Mouse (Mus musculus) forebrain, embryonic 10.5 days (tissue): ENCODE measurements around the gene Sepsecs. TPM values are rescaled to one million over a fixed set of nuclear protein-coding genes. Genes with fewer than 3 reads are reported as not detected.
A peak's percentile ranks its signal among the peaks of the same experiment; 100 is the strongest.
"Not testable (repeated sequence)": the region's sequence is repeated elsewhere in the genome, so short reads cannot be mapped to it uniquely, and the experiment has no call there.

Source experiments
- DNase-seq: peaks from one replicate; pipeline ENCODE4 v3.0.0-alpha.2; 2017; ENCODE audit warnings: low spot score; ENCODE audit errors: extremely low spot score
- H3K27ac ChIP-seq: fragments of 300-500 bp; sonication (generic); 2 replicates; pipeline ENCODE4 v1.5.1; 2016; ENCODE audit warnings: mild to moderate bottlenecking
- H3K27me3 ChIP-seq: fragments of 300-500 bp; sonication (generic); 2 replicates; pipeline ENCODE4 v1.6.1; 2016; ENCODE audit warnings: mild to moderate bottlenecking; ENCODE audit not compliant: poor library complexity, severe bottlenecking
- H3K36me3 ChIP-seq: fragments of 300-500 bp; sonication (generic); replicated peaks from 2 replicates; pipeline ENCODE4 v1.6.1; 2016; ENCODE audit warnings: mild to moderate bottlenecking, moderate library complexity
- H3K4me1 ChIP-seq: fragments of 300-500 bp; sonication (generic); 2 replicates; pipeline ENCODE4 v1.6.1; 2016
- H3K4me3 ChIP-seq: fragments of 300-500 bp; sonication (generic); 2 replicates; pipeline ENCODE4 v1.5.1; 2016; ENCODE audit warnings: mild to moderate bottlenecking, moderate library complexity
- H3K9me3 ChIP-seq: fragments of 300-500 bp; sonication (generic); 2 replicates; pipeline ENCODE4 v1.6.1; 2016; ENCODE audit warnings: mild to moderate bottlenecking, moderate library complexity
- WGBS: fragments of 180-500 bp; shearing (Covaris S2); methylation state at CpG from one replicate; pipeline ENCODE4 v1.1.7; 2016; 5-methylcytosine and 5-hydroxymethylcytosine counted together
- polyA plus RNA-seq: library from polyadenylated mRNA; unstranded; fragments of >200 nt; fragmentation: Nextera tagmentation; extraction: Ambion mirVana; gene quantifications from 2 replicates; pipeline ENCODE4 v1.2.1, GENCODE M21; 2016

The Sepsecs gene
- 8.2 and 8.7 TPM in 2 replicates for polyA plus RNA-seq

DNA sequence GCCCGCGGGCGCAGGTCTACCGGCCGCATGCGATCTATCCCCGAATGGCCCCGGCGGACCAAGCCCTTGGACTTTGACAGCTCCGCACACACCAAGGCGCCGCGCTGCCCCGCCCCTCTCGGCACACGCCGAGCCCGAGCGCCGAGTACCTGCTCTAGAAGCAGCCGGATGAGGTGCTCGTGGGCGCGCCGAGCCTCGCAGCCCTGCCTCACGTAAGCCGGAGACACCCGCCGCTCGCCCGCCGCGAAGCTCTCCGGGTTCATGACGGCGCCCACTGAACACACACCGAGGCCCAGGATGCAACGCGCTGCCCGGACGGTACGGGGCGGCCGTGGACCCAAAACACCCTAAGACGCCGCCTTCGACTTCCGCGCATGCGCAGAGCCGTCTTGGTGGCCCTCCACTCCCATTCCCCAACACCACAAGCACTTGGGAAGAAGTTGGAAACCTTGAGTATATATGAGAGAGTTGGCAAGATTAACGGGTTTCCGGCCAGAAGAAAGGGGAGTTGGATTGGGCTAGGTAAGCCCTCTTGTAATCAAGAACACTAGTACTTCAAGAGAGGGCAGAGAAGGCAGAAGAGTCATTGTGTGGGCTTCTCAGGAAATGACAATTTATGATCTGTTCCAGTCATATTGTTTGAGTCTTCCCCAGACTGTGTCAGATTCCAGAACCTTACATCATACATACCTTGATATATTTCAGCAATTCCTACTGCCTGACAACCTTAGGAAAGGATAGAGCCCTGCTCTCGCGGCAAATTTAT is at the start of gene Sepsecs:
Sepsecs (minus strand) TSS at position 283 of the 766 bp plus-strand sequence.
- Histone ChIP-seq H3K4me1 (peaks cover 31% of the 10 kb centered on the region), H3K27me3 (peaks cover 4% of the 10 kb centered on the region; the same call in 1 of the 2 replicates), H3K36me3 (peaks cover 5% of the 10 kb centered on the region; the same call in 1 of the 2 replicates), H3K27ac (peak within 1 kb of the TSS; percentile 85), H3K9me3 (no peaks in the 10 kb centered on the region), H3K4me3 (peak within 1 kb of the TSS; percentile 84)
- 4% methylated on average over 56 of the region's 56 CpGs for WGBS
- peak; percentile 88 for DNase-seq

DNA sequence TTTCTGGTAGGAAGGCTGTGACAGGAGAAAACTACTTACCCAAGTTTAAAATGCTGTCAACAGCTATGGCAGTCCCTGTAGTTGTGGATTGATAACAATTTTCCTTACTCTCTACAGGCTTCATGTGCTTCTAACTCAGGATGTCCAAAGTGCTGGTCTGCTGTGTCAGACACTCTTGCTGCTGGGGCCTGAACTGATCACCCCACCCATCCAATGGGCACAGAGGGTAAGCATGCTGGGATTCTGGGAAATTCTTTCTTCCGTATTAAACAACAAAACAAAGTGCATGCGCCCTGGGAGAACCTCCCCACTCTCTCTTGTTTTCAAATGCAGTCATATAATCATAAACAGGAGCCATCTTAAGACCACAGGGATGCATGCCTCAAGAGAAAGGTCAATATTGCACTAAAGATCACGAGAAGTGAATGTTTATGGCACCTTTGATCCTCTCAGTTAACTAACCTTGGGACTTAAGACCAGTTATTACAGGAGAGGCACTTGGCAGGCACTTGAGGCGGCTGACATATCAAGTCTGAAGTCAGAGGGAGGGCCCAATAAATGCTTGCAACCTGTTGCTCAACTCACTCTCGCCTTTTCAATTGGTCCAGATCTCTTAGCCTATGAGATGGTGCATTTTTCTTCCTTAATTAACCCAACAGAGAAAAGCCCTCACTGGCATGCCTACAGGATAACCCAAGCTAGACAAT is 47.4 kb upstream of the Sepsecs start:
- DNase-seq = no peak
- H3K4me1 ChIP-seq = no peaks in the 10 kb centered on the region

DNA sequence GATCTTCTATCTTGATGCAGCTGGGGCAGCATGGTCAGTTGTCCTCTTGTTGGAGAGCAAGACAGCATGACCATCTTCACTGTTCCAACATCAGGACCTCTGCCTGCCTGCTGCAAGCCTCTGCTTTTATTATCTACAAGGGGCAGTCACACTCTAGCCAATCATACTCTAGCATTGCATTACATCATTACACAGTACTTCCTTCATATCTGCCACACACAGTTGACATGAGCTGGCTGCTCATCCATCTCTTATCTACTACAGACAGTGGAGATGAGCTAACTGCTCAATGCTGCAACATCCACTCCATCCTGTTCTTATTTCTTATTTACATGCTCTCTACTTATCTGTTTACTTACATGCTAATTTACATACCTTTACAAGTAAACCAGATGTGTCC is 43.2 kb upstream of the Sepsecs start:
- no peak overlapping the region for H3K4me3 ChIP-seq

More for the DNA sequence above, 47.4 kb upstream of the Sepsecs start:
- no peaks in the 10 kb centered on the region for H3K9me3 ChIP-seq
- no peak overlapping the region for H3K27ac ChIP-seq
- H3K36me3 ChIP-seq = no peaks in the 10 kb centered on the region
- no peaks in the 10 kb centered on the region for H3K27me3 ChIP-seq
- WGBS = 87% methylated on average over 5 of the region's 5 CpGs
- H3K4me3 ChIP-seq = no peak overlapping the region

DNA sequence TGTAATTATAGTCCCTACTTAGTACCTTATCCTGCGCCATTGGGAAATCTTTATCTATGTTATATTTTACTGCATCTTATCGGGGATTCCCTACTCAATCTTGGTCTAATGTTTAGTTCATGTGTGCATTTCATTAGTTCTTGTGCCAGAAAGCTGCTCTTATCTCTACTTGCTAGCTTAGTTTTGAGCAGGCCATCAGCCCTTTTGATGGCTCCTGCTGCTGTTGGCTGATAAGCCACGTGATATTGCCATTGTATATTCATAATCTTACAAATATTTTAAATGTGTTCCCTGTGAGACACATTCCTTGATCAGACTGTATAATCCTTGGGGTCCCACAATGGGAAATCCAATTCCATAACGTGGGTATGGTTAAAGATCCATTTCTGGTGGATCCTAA is 35.1 kb upstream of the Sepsecs start:
- WGBS = 82% methylated on average over 4 of the region's 4 CpGs
- Histone ChIP-seq H3K9me3 (no peaks in the 10 kb centered on the region), H3K36me3 (no peaks in the 10 kb centered on the region), H3K4me3 (no peak overlapping the region), H3K27me3 (no peaks in the 10 kb centered on the region), H3K27ac (no peak overlapping the region), H3K4me1 (no peaks in the 10 kb centered on the region)
- no peak for DNase-seq

More for the DNA sequence above, 43.2 kb upstream of the Sepsecs start:
- Histone ChIP-seq H3K27me3 (no peaks in the 10 kb centered on the region), H3K36me3 (no peaks in the 10 kb centered on the region), H3K9me3 (no peaks in the 10 kb centered on the region), H3K4me1 (no peaks in the 10 kb centered on the region), H3K27ac (no peak overlapping the region)
- DNase-seq = no peak

DNA sequence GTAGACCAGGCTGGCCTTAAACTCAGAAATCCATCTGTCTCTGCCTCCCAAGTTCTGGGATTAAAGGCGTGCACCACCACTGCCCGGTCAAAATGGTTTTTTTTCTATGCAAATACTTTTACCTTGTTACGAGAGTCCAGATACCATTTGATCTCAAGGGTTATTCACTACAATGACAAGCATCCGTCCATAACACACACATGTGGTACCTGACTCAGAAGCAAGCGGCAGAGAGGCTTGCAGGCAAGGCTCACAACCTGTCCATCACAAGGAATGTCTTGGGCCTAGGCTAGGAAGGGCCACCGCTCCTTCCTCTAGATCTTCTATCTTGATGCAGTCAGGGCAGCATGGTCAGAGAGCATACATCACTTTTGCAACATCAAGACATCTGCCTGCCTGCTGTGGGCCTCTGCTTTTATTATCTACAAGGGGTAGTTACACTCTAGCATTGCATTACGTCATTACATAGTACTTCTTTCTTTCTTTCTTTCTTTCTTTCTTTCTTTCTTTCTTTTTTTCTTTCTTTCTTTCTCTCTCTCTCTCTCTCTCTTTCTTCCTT is 28.5 kb upstream of the Sepsecs start:
- H3K9me3 ChIP-seq, H3K27ac ChIP-seq, H3K4me3 ChIP-seq, DNase-seq, H3K27me3 ChIP-seq, H3K36me3 ChIP-seq, H3K4me1 ChIP-seq: not testable (repeated sequence)
- 89% methylated on average over 7 of the region's 7 CpGs for WGBS

DNA sequence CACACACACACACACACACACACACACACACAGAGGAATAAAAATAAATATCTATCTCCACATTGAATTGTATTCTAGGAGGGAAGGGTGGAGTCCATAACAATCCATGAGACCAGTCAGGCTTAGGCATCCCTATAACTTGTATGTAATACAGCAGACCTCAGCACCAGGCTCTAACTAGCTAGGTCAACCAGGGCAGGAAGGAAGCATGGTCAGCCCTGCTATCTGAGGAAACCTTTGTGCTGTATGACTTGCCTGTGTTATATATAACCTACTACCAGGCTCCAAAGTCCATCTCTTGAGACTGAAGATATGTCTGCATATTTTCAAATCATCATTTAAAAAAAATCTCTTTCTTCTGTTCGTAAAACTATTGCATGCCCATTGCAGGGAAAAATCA is 27.8 kb upstream of the Sepsecs start:
- no peaks in the 10 kb centered on the region for H3K27me3 ChIP-seq
- 94% methylated on average over 1 of the region's 1 CpGs for WGBS
- no peaks in the 10 kb centered on the region for H3K36me3 ChIP-seq
- no peak for DNase-seq
- no peaks in the 10 kb centered on the region for H3K4me1 ChIP-seq
- H3K9me3 ChIP-seq = no peaks in the 10 kb centered on the region
- H3K4me3 ChIP-seq = no peak overlapping the region
- H3K27ac ChIP-seq = no peak overlapping the region

DNA sequence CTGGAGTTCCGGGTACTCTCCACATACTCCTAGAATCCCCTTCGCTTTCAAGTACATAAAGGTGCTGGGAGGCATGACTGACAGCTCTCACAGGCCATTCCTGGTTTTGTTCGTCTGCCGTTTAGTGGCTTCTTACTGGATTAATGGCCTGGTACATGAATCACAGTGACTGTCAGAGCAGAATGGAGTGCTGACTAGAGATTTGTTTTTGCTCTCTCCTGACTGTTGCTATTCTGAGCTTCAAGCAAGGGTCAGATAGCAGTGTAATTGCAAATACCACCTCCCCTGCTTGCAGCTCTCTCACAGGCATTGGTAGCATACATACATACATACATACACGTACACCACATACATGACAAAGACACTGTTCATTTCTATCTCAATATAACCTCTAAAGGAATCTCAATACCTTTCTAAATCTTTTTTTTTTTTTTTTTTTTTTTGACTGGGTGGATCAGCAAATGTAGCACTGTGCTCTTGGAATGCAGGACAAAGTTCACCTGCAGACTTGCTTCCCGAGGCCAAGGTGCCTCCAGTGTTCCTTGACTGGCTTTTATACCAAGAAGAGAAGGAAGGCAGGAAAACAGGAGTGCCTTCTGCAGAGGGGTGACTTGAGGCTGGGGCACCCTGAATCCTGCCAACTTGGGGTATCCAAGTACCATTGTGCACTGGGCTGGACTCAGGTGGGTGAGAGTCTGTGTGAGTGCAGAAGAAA is 18.4 kb upstream of the Sepsecs start:
- no peaks in the 10 kb centered on the region for H3K36me3 ChIP-seq
- DNase-seq = no peak
- no peaks in the 10 kb centered on the region for H3K9me3 ChIP-seq
- H3K27ac ChIP-seq = no peak overlapping the region
- no peaks in the 10 kb centered on the region for H3K27me3 ChIP-seq
- no peak overlapping the region for H3K4me3 ChIP-seq
- 81% methylated on average over 6 of the region's 6 CpGs for WGBS
- H3K4me1 ChIP-seq = no peaks in the 10 kb centered on the region

DNA sequence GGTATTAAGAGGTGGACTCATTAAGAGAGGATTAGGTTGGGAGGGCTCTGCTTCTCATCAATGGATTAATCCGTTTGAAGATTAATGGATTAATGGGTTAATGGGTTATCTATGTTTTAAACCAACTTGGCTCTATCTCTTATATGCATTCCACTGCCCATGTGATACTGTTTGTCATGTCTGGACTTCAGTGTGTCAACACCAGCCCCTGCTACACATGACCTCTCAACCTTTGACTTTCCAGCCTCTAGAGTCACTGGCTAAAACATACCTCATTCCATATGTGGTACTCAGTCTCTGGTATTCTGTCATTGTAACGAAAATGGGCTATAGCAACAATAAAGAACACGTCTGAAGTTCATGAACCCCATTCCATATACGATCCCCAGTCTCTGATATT is 11.6 kb upstream of the Sepsecs start:
- WGBS = 42% methylated on average over 4 of the region's 4 CpGs
- no peaks in the 10 kb centered on the region for H3K9me3 ChIP-seq
- no peak for DNase-seq
- H3K4me3 ChIP-seq = no peak overlapping the region
- H3K36me3 ChIP-seq = no peaks in the 10 kb centered on the region
- peaks cover 15% of the 10 kb centered on the region for H3K4me1 ChIP-seq
- no peak overlapping the region for H3K27ac ChIP-seq
- H3K27me3 ChIP-seq = 0 out of 2 replicates have a peak, but pooled peaks cover 10% of the 10 kb centered on the region

DNA sequence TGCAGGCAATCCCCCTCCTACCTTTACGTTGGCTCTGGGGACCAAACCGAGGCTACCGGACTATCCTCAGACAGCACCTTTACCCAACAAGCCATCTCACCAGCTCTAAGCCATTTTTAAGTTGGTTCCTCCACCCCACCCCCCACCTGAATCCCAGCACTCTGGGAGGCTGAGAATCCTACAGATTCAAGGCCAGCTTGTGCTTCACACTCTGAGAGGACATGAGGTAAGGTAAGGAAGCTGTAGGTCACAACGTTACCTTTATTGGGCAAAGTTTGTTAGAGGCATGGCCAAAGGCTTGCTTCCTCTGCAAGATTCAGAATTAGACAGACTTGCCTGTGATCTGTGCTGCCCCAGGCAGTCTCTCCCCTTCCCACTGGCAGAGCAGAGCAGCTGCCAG is 10.7 kb upstream of the Sepsecs start:
- 59% methylated on average over 4 of the region's 4 CpGs for WGBS
- Histone ChIP-seq H3K36me3 (no peaks in the 10 kb centered on the region), H3K27me3 (0 out of 2 replicates have a peak, but pooled peaks cover 10% of the 10 kb centered on the region), H3K9me3 (no peaks in the 10 kb centered on the region), H3K4me1 (peaks cover 15% of the 10 kb centered on the region), H3K27ac (no peak overlapping the region), H3K4me3 (no peak overlapping the region)
- DNase-seq = no peak

DNA sequence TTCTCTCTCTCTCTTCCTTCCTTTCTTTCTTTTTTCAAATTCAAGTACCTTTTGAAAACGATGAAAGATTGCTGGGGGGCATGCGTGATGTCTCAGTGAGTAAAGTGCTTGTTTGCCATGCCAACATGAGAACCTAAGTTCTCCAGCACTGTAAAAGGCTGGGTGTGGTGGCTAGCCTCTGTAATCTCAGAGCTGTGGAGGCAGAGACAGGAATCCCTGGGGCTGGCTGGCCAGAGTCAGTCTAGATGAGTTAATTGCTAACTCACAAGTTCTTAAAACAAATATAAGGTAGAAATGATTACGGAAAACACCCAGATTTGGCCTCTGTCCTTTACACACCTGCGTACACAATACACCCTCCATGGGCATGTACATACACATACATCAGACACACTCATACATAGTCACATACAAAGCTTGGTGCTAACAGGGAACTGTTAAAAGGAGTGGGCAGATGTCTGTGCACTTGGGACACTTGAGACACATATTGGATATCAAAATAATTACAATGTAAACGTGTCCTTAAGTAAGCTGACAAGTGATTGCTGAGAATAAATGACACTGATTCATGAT is 9.1 kb upstream of the Sepsecs start:
- no peak for DNase-seq
- no peaks in the 10 kb centered on the region for H3K9me3 ChIP-seq
- no peaks in the 10 kb centered on the region for H3K36me3 ChIP-seq
- H3K27me3 ChIP-seq = 0 out of 2 replicates have a peak, but pooled peaks cover 10% of the 10 kb centered on the region
- H3K4me1 ChIP-seq = peaks cover 27% of the 10 kb centered on the region
- H3K27ac ChIP-seq = no peak overlapping the region
- 89% methylated on average over 5 of the region's 5 CpGs for WGBS
- no peak overlapping the region for H3K4me3 ChIP-seq

DNA sequence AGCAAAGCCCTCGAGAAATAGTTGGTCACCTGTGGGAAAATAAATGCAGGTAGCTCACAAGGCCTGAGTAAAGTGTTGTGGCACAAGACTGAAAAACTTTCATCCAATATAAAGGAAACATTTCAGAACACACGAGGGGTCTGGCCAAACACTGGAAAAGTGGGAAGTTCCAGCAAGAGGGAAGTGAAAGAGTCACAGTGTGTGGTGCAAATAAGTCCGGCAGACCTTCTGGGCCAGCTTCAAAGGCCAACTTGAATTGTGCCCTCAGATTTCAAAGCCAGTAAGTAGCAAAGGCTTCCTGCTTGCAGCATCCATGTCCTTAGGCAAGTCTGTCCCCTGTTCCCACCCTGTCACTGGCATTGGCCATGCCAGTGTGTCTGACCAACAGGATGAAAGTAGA is 7.6 kb upstream of the Sepsecs start:
- H3K27me3 ChIP-seq = 0 out of 2 replicates have a peak, but pooled peaks cover 10% of the 10 kb centered on the region
- H3K27ac ChIP-seq = no peak overlapping the region
- 80% methylated on average over 3 of the region's 3 CpGs for WGBS
- no peaks in the 10 kb centered on the region for H3K9me3 ChIP-seq
- H3K4me1 ChIP-seq = peaks cover 39% of the 10 kb centered on the region
- H3K4me3 ChIP-seq = no peak overlapping the region
- DNase-seq = no peak
- H3K36me3 ChIP-seq = no peaks in the 10 kb centered on the region

DNA sequence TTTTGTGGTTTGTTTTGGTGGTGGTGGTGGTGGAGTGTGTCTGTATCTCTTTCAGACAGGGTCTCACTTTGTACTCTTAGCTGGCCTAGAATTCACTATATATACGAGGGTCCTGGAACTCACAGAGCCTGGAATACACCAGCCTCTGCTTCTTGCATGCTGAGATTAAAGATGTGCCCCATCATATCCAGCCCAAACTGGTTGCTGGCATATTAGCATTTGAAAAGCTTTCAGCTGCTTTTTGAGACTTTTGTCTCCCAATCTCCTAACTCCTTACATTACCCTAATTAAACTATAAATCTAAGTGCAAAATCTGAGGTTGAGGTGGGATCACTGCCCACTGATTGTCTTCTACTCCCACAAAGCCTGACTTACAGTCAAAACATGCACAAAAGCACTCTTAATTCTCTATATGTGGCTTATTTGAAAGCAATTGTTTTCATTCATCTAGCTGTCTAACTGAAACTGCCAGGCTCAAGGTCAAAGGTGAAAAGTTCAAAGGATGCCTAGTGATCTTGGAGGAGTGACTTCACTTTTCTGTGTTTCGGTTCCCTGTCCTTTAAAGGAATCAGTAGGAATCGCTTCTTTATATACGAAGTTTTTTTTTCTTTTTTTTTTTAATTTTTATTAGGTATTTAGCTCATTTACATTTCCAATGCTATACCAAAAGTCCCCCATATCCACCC is 5.0 kb upstream of the Sepsecs start:
- Histone ChIP-seq H3K9me3 (no peaks in the 10 kb centered on the region), H3K4me1 (peaks cover 24% of the 10 kb centered on the region), H3K4me3 (no peak overlapping the region), H3K27ac (no peak overlapping the region), H3K36me3 (no peaks in the 10 kb centered on the region), H3K27me3 (peaks cover 8% of the 10 kb centered on the region; the same call in 1 of the 2 replicates)
- DNase-seq = no peak
- WGBS = 64% methylated on average over 4 of the region's 4 CpGs
